Comparison of ENCODE assay signal across 7 mouse cellular contexts in genomic region chr12:95694991-95695833, GRCm38 (mm10). TPM values are rescaled to one million over a fixed set of nuclear protein-coding genes. Genes with fewer than 3 reads are reported as not detected.
DNase-seq lines count a peak whose midpoint lies in the region; ATAC-seq and TF ChIP-seq lines count a peak whose summit lies in the region.

No protein-coding gene starts in this region.

- H3K9ac ChIP-seq in embryonic facial prominence, embryonic 13.5 days: peak overlapping the region; percentile 89
- H3K9ac ChIP-seq in limb, embryonic 11.5 days (ENCODE audit: low read length): peak overlapping the region; percentile 86
- H3K9ac ChIP-seq in midbrain, embryonic 12.5 days (replicated peaks): peak overlapping the region; percentile 75
- H3K9ac ChIP-seq in stomach, embryonic 15.5 days: peak overlapping the region; percentile 85

- H3K4me1 ChIP-seq in embryonic facial prominence, embryonic 13.5 days: peaks cover 32% of the 10 kb centered on the region
- no peaks in the 10 kb centered on the region for H3K4me1 ChIP-seq in kidney, adult 2 months (ENCODE audit: control insufficient read depth, insufficient read depth, low read length)
- peaks cover 27% of the 10 kb centered on the region for H3K4me1 ChIP-seq in limb, embryonic 11.5 days (ENCODE audit: control insufficient read depth, insufficient read depth, low read length)
- H3K4me1 ChIP-seq in midbrain, embryonic 12.5 days: peaks cover 41% of the 10 kb centered on the region
- peaks cover 14% of the 10 kb centered on the region; the same call in 1 of the 2 replicates for H3K4me1 ChIP-seq in stomach, embryonic 15.5 days

- H3K27ac ChIP-seq in embryonic facial prominence, embryonic 13.5 days: peak overlapping the region; percentile 97
- no peak overlapping the region for H3K27ac ChIP-seq in kidney, adult 2 months (ENCODE audit: insufficient read depth, low read depth, low read length)
- H3K27ac ChIP-seq in limb, embryonic 11.5 days (replicated peaks; ENCODE audit: low read depth, low read length): peak overlapping the region; percentile 86
- H3K27ac ChIP-seq in midbrain, embryonic 12.5 days (replicated peaks): peak overlapping the region; percentile 81
- H3K27ac ChIP-seq in stomach, embryonic 15.5 days: peak overlapping the region; percentile 92

- H3K4me2 ChIP-seq in embryonic facial prominence, embryonic 13.5 days: peak overlapping the region; percentile 91
- H3K4me2 ChIP-seq in limb, embryonic 11.5 days (ENCODE audit: low read depth, severe bottlenecking): peak overlapping the region; percentile 82
- H3K4me2 ChIP-seq in midbrain, embryonic 12.5 days (replicated peaks): peak overlapping the region; percentile 84
- peak overlapping the region; percentile 86 for H3K4me2 ChIP-seq in stomach, embryonic 15.5 days

- TF ChIP-seq POLR2A in kidney, adult 2 months (IDR thresholded peaks at IDR 0.05; ENCODE audit: low read depth, low read length): no peak

- H3K9me3 ChIP-seq in embryonic facial prominence, embryonic 13.5 days: no peaks in the 10 kb centered on the region
- H3K9me3 ChIP-seq in limb, embryonic 11.5 days (ENCODE audit: control insufficient read depth, low read length): no peaks in the 10 kb centered on the region
- no peaks in the 10 kb centered on the region for H3K9me3 ChIP-seq in midbrain, embryonic 12.5 days
- no peaks in the 10 kb centered on the region for H3K9me3 ChIP-seq in stomach, embryonic 15.5 days

- no peaks in the 10 kb centered on the region for H3K36me3 ChIP-seq in embryonic facial prominence, embryonic 13.5 days
- H3K36me3 ChIP-seq in kidney, adult 2 months (ENCODE audit: control insufficient read depth, insufficient read depth, low read length): no peaks in the 10 kb centered on the region
- H3K36me3 ChIP-seq in limb, embryonic 11.5 days (ENCODE audit: control insufficient read depth, insufficient read depth, low read length): no peaks in the 10 kb centered on the region
- H3K36me3 ChIP-seq in midbrain, embryonic 12.5 days: no peaks in the 10 kb centered on the region
- H3K36me3 ChIP-seq in stomach, embryonic 15.5 days: no peaks in the 10 kb centered on the region

- under 1% methylated on average over 67 of the region's 68 CpGs for WGBS in embryonic facial prominence, embryonic 13.5 days
- WGBS in kidney, adult 2 months: under 1% methylated on average over 66 of the region's 68 CpGs
- WGBS in limb, embryonic 11.5 days: under 1% methylated on average over 66 of the region's 68 CpGs
- under 1% methylated on average over 68 of the region's 68 CpGs for WGBS in midbrain, embryonic 12.5 days
- under 1% methylated on average over 67 of the region's 68 CpGs for WGBS in stomach, embryonic 15.5 days

- peaks cover 7% of the 10 kb centered on the region for H3K27me3 ChIP-seq in embryonic facial prominence, embryonic 13.5 days
- H3K27me3 ChIP-seq in kidney, adult 2 months (replicated peaks; ENCODE audit: control insufficient read depth, insufficient read depth, low read length): no peaks in the 10 kb centered on the region
- peaks cover 12% of the 10 kb centered on the region for H3K27me3 ChIP-seq in limb, embryonic 11.5 days (ENCODE audit: control insufficient read depth, insufficient read depth, low read length)
- peaks cover 34% of the 10 kb centered on the region for H3K27me3 ChIP-seq in midbrain, embryonic 12.5 days
- peaks cover 3% of the 10 kb centered on the region; the same call in 1 of the 2 replicates for H3K27me3 ChIP-seq in stomach, embryonic 15.5 days (replicated peaks)

- peak; percentile 86 for ATAC-seq in embryonic facial prominence, embryonic 13.5 days (ENCODE audit: insufficient number of reproducible peaks, insufficient read depth, low FRiP score, low TSS enrichment, low read depth)
- ATAC-seq in limb, embryonic 11.5 days (ENCODE audit: insufficient number of reproducible peaks, low FRiP score, low TSS enrichment, low read depth): peak; percentile 91
- ATAC-seq in midbrain, embryonic 12.5 days (ENCODE audit: low FRiP score, low read depth): peak; percentile 90
- ATAC-seq in stomach, embryonic 15.5 days (ENCODE audit: insufficient read depth, low FRiP score, low read depth): peak; percentile 87

- peak; percentile 66 to 73 for DNase-seq in adrenal gland, postnatal 36 days
- DNase-seq in heart, adult 8-10 months (ENCODE audit: low spot score): peak; percentile 68
- peak; percentile 63 for DNase-seq in kidney, adult 2 months
- DNase-seq in limb, embryonic 11.5 days (ENCODE audit: low spot score): peak; percentile 88

- no peak for TF ChIP-seq CTCF in kidney, adult 2 months (conservative IDR thresholded peaks at IDR 0.05; ENCODE audit: insufficient read depth, insufficient read length, low read depth, low read length)

- H3K4me3 ChIP-seq in embryonic facial prominence, embryonic 13.5 days: peak overlapping the region; percentile 79
- peak overlapping the region; percentile 70 for H3K4me3 ChIP-seq in kidney, adult 2 months (ENCODE audit: insufficient read depth, low read depth, low read length)
- H3K4me3 ChIP-seq in limb, embryonic 11.5 days (ENCODE audit: low read depth, low read length): peak overlapping the region; percentile 71
- peak overlapping the region; percentile 75 for H3K4me3 ChIP-seq in midbrain, embryonic 12.5 days
- H3K4me3 ChIP-seq in stomach, embryonic 15.5 days (replicated peaks): peak overlapping the region; percentile 76

RNA-seq across cellular contexts. Expression of gene Flrt2, which starts 3.2 kb away (rescaled TPM):
- total RNA-seq in adrenal gland, postnatal 36 days (2021): 10 to 100 TPM; 12.2 TPM
- polyA plus RNA-seq in embryonic facial prominence, embryonic 13.5 days (2015; fragmentation: Nextera tagmentation; extraction: Ambion mirVana): 35.9 and 38.3 TPM in 2 replicates
- total RNA-seq in heart, adult 8-10 months (2022): 1 to 10 TPM; 5.9 to 8.0 (median 6.1) TPM
- 2.0 and 2.1 TPM in 2 replicates for polyA plus RNA-seq in kidney, adult 2 months (2012; rRNA removed)
- 19.9 and 22.8 TPM in 2 replicates for polyA plus RNA-seq in limb, embryonic 11.5 days (2014; fragmentation: Nextera tagmentation; extraction: Ambion mirVana)
- 28.9 and 31.6 TPM in 2 replicates for polyA plus RNA-seq in midbrain, embryonic 12.5 days (2016; fragmentation: Nextera tagmentation; extraction: Ambion mirVana)
- 25.7 and 30.2 TPM in 2 replicates for polyA plus RNA-seq in stomach, embryonic 15.5 days (2015; fragmentation: Nextera tagmentation; extraction: Ambion mirVana)
